Mouse (Mus musculus) adrenal gland, postnatal 36 days (tissue): ENCODE measurements around the gene Ptprcap. TPM values are rescaled to one million over a fixed set of nuclear protein-coding genes. Genes with fewer than 3 reads are reported as not detected.

Experiments
- DNase-seq, 2 experiments: peaks; one replicate each; pipeline ENCODE4 v3.0.0; 2021; ENCODE audit warnings: mixed read lengths in 1 of 2
- total RNA-seq, 2 experiments: library from RNA; stranded (reverse); gene quantifications; 2 replicates each; pipeline ENCODE4 v1.2.3; 2021

Ptprcap gene
- total RNA-seq, 2 experiments from 2014 or later: 1.4 to 3.1 TPM

- DNase-seq: no peak
Observed at GRCm38 (mm10) chr19:4147782-4148490, 5.5 kb upstream of the Ptprcap start.

GRCm38 (mm10) chr19:4148491-4148806 is 5.0 kb upstream of the Ptprcap start, which contains the start of gene Coro1b:
Coro1b (plus strand) TSS chr19:4148619.
- DNase-seq: peak; percentile 98 to 99

GRCm38 (mm10) chr19:4148819-4149218 is 4.6 kb upstream of the Ptprcap start:
- no peak for DNase-seq

- DNase-seq: no peak
Observed at GRCm38 (mm10) chr19:4149283-4149682, 4.1 kb upstream of the Ptprcap start.

GRCm38 (mm10) chr19:4149764-4150461 is 3.5 kb upstream of the Ptprcap start:
- no peak for DNase-seq

GRCm38 (mm10) chr19:4150567-4151487 is 2.6 kb upstream of the Ptprcap start:
- no peak for DNase-seq

- DNase-seq: no peak
Observed at GRCm38 (mm10) chr19:4151488-4151860, 1.9 kb upstream of the Ptprcap start.

- peak; percentile 62 to 65 for DNase-seq
Observed at GRCm38 (mm10) chr19:4151898-4152297, 1.5 kb upstream of the Ptprcap start.

- DNase-seq: no peak
Observed at GRCm38 (mm10) chr19:4152445-4153231, 766 bp upstream of the Ptprcap start.

GRCm38 (mm10) chr19:4154437-4155222 is 1.2 kb downstream of the Ptprcap start:
- DNase-seq: no peak

GRCm38 (mm10) chr19:4155223-4156072 is 2.0 kb downstream of the Ptprcap start:
- DNase-seq: no peak

GRCm38 (mm10) chr19:4156073-4156579 is 2.7 kb downstream of the Ptprcap start:
- no peak for DNase-seq

- DNase-seq: no peak
Observed at GRCm38 (mm10) chr19:4156771-4157170, 3.4 kb downstream of the Ptprcap start.

GRCm38 (mm10) chr19:4159049-4159448 is 5.6 kb downstream of the Ptprcap start:
- no peak for DNase-seq

- DNase-seq: peak; percentile 96 to 97
Observed at GRCm38 (mm10) chr19:4162646-4163542, 9.5 kb downstream of the Ptprcap start, which contains the start of gene Rps6kb2. Rps6kb2 (minus strand) TSS chr19:4163354.

- DNase-seq: no peak
Observed at GRCm38 (mm10) chr19:4163543-4163887, 10.1 kb downstream of the Ptprcap start.

- DNase-seq: no peak
Observed at GRCm38 (mm10) chr19:4164100-4164499, 10.7 kb downstream of the Ptprcap start.

- DNase-seq: peak; percentile 69
Observed at GRCm38 (mm10) chr19:4164721-4165120, 11.3 kb downstream of the Ptprcap start.
